Mouse (Mus musculus): ENCODE measurements at regions not wholly inside any gene's neighbourhood (a gene's known extent, or its start where the extent isn't known, plus 50 kb on each side); places are given as distances from the start of the nearest gene placed in this dataset.

GRCm38 (mm10) chr10:37813026-37813425 is 674.3 kb upstream of the Marcks start:
- Histone ChIP-seq H3K27ac (ENCODE audit: insufficient read depth, low read depth) (no peak overlapping the region), H3K36me3 (replicated peaks in 1 of 2; ENCODE audit: control insufficient read depth in 1 of 2, insufficient read depth in 1 of 2, low read length in 1 of 2) (no peaks in the 10 kb centered on the region), H3K4me2 (ENCODE audit: insufficient read depth, low read depth, poor library complexity, severe bottlenecking) (no peak overlapping the region), H3K27me3 (replicated peaks) (no peaks in the 10 kb centered on the region), H3K4me1 (ENCODE audit: control insufficient read depth in 1 of 2, insufficient read depth in 2 of 2) (peaks cover 3 to 18% of the 10 kb centered on the region in 2 experiments), H3K9me3 (replicated peaks; ENCODE audit: low read length) (no peaks in the 10 kb centered on the region), H3K79me2 (replicated peaks; ENCODE audit: control insufficient read depth, extremely low read depth, insufficient read depth, poor library complexity, severe bottlenecking) (no peaks in the 10 kb centered on the region), H3K9ac (ENCODE audit: insufficient read depth, low read depth) (no peak overlapping the region), H3K4me3 (replicated peaks in 1 of 3; ENCODE audit: low read depth in 2 of 3, low read length in 2 of 3, poor library complexity in 1 of 3) (no peak overlapping the region)
- DNase-seq (ENCODE audit: extremely low read depth): no peak
- in situ Hi-C loops (cut with MboI; ENCODE audit: low pct_ligation_motif_present, low pct_unique_long_range_greater_than_20kb, low sequenced_read_pairs): no loop called here
- dilution Hi-C loops (cut with MboI; ENCODE audit: extremely low pct_ligation_motif_present, extremely low pct_unique_long_range_greater_than_20kb, low sequenced_read_pairs): no loop called here
- TF ChIP-seq MAX (IDR thresholded peaks at IDR 0.05; ENCODE audit: low read length): no peak
- TF ChIP-seq JUN (IDR thresholded peaks at IDR 0.05; ENCODE audit: insufficient read depth, low read depth, low read length): no peak
- no peak for TF ChIP-seq BHLHE40 (IDR thresholded peaks at IDR 0.05; ENCODE audit: low read depth, low read length)
- TF ChIP-seq CHD1 (IDR thresholded peaks at IDR 0.05; ENCODE audit: low read depth, low read length): no peak
- no peak for TF ChIP-seq NELFE (IDR thresholded peaks at IDR 0.05; ENCODE audit: low read depth, low read length)

GRCm38 (mm10) chr10:37812405-37812851 is 673.7 kb upstream of the Marcks start:
- Histone ChIP-seq H3K9me3 (replicated peaks; ENCODE audit: low read length) (no peaks in the 10 kb centered on the region), H3K36me3 (replicated peaks in 1 of 2; ENCODE audit: control insufficient read depth in 1 of 2, insufficient read depth in 1 of 2, low read length in 1 of 2) (no peaks in the 10 kb centered on the region), H3K4me1 (ENCODE audit: control insufficient read depth in 1 of 2, insufficient read depth in 2 of 2) (peaks cover 3 to 18% of the 10 kb centered on the region in 2 experiments), H3K4me2 (ENCODE audit: insufficient read depth, low read depth, poor library complexity, severe bottlenecking) (no peak overlapping the region), H3K4me3 (replicated peaks in 1 of 3; ENCODE audit: low read depth in 2 of 3, low read length in 2 of 3, poor library complexity in 1 of 3) (no peak overlapping the region), H3K79me2 (replicated peaks; ENCODE audit: control insufficient read depth, extremely low read depth, insufficient read depth, poor library complexity, severe bottlenecking) (no peaks in the 10 kb centered on the region), H3K27ac (ENCODE audit: insufficient read depth, low read depth) (no peak overlapping the region), H3K9ac (ENCODE audit: insufficient read depth, low read depth) (no peak overlapping the region), H3K27me3 (replicated peaks) (no peaks in the 10 kb centered on the region)
- in situ Hi-C loops (cut with MboI; ENCODE audit: low pct_ligation_motif_present, low pct_unique_long_range_greater_than_20kb, low sequenced_read_pairs) (no loop called here), dilution Hi-C loops (cut with MboI; ENCODE audit: extremely low pct_ligation_motif_present, extremely low pct_unique_long_range_greater_than_20kb, low sequenced_read_pairs) (no loop called here)
- DNase-seq (ENCODE audit: extremely low read depth): no peak
- TF ChIP-seq MAFK (IDR thresholded peaks at IDR 0.05; ENCODE audit: insufficient replicate concordance, low read length): no peak
- TF ChIP-seq USF2 (conservative IDR thresholded peaks at IDR 0.05; ENCODE audit: low read depth, low read length): no peak
- no peak for TF ChIP-seq ZKSCAN1 (IDR thresholded peaks at IDR 0.05; ENCODE audit: borderline replicate concordance, low read depth, low read length)
- no peak for TF ChIP-seq ZC3H11A (IDR thresholded peaks at IDR 0.05; ENCODE audit: low read depth, low read length)
- no peak for TF ChIP-seq CHD2 (IDR thresholded peaks at IDR 0.05; ENCODE audit: low read length)
- TF ChIP-seq TCF12 (IDR thresholded peaks at IDR 0.05; ENCODE audit: low read depth, low read length): no peak
- no peak for TF ChIP-seq JUND (conservative IDR thresholded peaks at IDR 0.05; ENCODE audit: low read depth, low read length)
- no peak for TF ChIP-seq MAZ (IDR thresholded peaks at IDR 0.05; ENCODE audit: low read depth, low read length)
- no peak for TF ChIP-seq GABPA (IDR thresholded peaks at IDR 0.05; ENCODE audit: insufficient replicate concordance, low read depth, low read length)
- TF ChIP-seq ETS1 (conservative IDR thresholded peaks at IDR 0.05; ENCODE audit: low read depth, low read length): no peak
- TF ChIP-seq CTCF (conservative IDR thresholded peaks at IDR 0.05 in 1 of 2, IDR thresholded peaks at IDR 0.05 in 1 of 2; ENCODE audit: low read depth in 2 of 2, low read length in 2 of 2): no peak
- TF ChIP-seq CHD1 (IDR thresholded peaks at IDR 0.05; ENCODE audit: low read depth, low read length): no peak
- no peak for TF ChIP-seq BHLHE40 (IDR thresholded peaks at IDR 0.05; ENCODE audit: low read depth, low read length)
- no peak for TF ChIP-seq ZMIZ1 (IDR thresholded peaks at IDR 0.05; ENCODE audit: low read depth, low read length)
- TF ChIP-seq UBTF (IDR thresholded peaks at IDR 0.05; ENCODE audit: low read depth, low read length): no peak

Data from CH12.LX (cell line).